Mouse (Mus musculus): ENCODE measurements at regions not wholly inside any gene's neighbourhood (a gene's known extent, or its start where the extent isn't known, plus 50 kb on each side); places are given as distances from the start of the nearest gene placed in this dataset.

- ATAC-seq (no peak), DNase-seq (no peak)
- H3K4me2 ChIP-seq (ENCODE audit: low read depth, low read length) = no peak overlapping the region
- no peak overlapping the region for H3K4me3 ChIP-seq (ENCODE audit: low read depth, low read length)
- no peaks in the 10 kb centered on the region for H3K4me1 ChIP-seq (ENCODE audit: insufficient read depth)
- no peak overlapping the region for H3K27ac ChIP-seq (ENCODE audit: low read depth)
- H3K9ac ChIP-seq (replicated peaks) = no peak overlapping the region
- 42% methylated on average over 2 of the region's 2 CpGs for WGBS (ENCODE audit: insufficient replicate concordance)
- H3K9me3 ChIP-seq (ENCODE audit: low read length) = no peaks in the 10 kb centered on the region
- no peaks in the 10 kb centered on the region for H3K36me3 ChIP-seq (replicated peaks; ENCODE audit: insufficient read depth, low read length)
- no peak for TF ChIP-seq CTCF (IDR thresholded peaks at IDR 0.05; ENCODE audit: low read depth)
- H3K27me3 ChIP-seq (ENCODE audit: insufficient read depth, low read length) = no peaks in the 10 kb centered on the region
Measured at GRCm38 (mm10) chr10:17184418-17184817, 538.6 kb upstream of the Cited2 start.

GRCm38 (mm10) chr10:17196205-17196604 is 526.8 kb upstream of the Cited2 start:
- no peak for ATAC-seq
- TF ChIP-seq EP300 (IDR thresholded peaks at IDR 0.05; ENCODE audit: low read depth) = no peak
- no peak for TF ChIP-seq CTCF (IDR thresholded peaks at IDR 0.05; ENCODE audit: low read depth)
- Histone ChIP-seq H3K9me3 (ENCODE audit: low read length) (no peaks in the 10 kb centered on the region), H3K9ac (replicated peaks) (no peak overlapping the region), H3K4me1 (ENCODE audit: insufficient read depth) (0 out of 2 replicates have a peak, but pooled peaks cover 3% of the 10 kb centered on the region), H3K36me3 (replicated peaks; ENCODE audit: insufficient read depth, low read length) (no peaks in the 10 kb centered on the region), H3K27me3 (ENCODE audit: insufficient read depth, low read length) (no peaks in the 10 kb centered on the region), H3K4me3 (ENCODE audit: low read depth, low read length) (no peak overlapping the region), H3K4me2 (ENCODE audit: low read depth, low read length) (no peak overlapping the region), H3K27ac (ENCODE audit: low read depth) (no peak overlapping the region)
- 68% methylated on average over 12 of the region's 12 CpGs for WGBS (ENCODE audit: insufficient replicate concordance)
- no peak for DNase-seq

DNA sequence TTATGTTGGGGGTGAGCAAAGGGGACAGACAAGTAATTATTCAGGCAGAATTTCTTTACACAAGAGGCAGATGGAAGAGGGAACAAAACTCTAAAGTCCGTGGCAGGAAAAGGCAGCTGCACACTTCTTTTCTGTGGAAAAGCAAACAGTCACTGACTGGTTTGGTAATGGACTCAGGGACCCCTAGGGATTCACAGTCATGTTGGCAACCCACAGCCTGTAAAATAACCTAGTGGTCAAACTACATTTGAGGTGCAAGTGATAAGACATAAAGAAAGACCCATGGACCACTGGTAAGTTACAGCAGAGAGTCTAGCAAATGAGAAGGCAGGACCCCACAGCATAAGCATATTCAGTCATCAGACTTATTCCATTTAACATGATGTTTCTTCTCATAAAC is 526.4 kb upstream of the Cited2 start:
- TF ChIP-seq CTCF (IDR thresholded peaks at IDR 0.05; ENCODE audit: low read depth) (no peak), EP300 (IDR thresholded peaks at IDR 0.05; ENCODE audit: low read depth) (no peak)
- H3K4me2 ChIP-seq (ENCODE audit: low read depth, low read length) = no peak overlapping the region
- 41% methylated on average over 1 of the region's 1 CpGs for WGBS (ENCODE audit: insufficient replicate concordance)

DNA sequence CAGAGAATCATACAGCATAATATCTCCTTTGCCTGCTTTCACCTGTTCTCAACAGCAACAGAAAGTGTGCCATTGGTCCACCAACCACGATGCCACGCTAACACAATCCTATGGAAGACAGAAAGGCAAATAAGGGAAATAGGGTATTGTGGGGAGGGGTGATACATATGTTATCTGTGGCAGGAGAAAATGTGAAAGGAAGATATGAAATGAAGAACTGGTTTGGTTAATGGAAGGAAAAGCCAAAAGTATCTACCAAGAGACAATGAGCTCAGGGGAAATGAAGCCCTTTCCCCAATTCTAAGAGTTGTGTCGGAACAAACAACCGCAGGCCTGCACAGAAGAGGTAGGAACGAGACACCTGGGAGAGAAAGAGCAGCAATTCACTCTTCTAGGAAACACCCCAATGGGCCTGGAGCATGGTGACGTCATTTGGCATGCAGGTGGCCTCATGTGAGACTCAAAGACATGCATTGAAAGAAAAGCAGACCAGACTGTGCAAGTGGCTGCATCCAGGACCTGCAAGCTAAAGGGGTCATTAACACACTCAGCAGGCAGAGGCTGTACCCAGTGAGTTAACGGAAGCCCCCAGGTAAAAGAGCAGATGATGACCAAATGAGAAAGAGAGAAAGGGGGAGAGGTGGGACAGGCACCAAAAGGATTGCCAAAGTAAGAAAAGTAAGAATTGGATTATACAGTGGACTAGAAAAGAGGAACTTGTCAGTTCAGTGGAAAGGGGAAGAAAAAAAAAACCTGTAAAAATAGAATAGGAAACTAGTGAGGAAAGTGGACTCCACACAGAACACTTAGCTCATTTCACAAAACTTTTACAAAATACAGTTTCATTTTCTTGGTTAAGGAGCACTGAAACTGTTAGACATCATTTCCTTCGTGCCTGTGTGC is 522.2 kb upstream of the Cited2 start:
- no peak overlapping the region for H3K4me3 ChIP-seq (ENCODE audit: low read depth, low read length)
- H3K9ac ChIP-seq (replicated peaks) = no peak overlapping the region
- peaks cover 3% of the 10 kb centered on the region; the same call in 1 of the 2 replicates for H3K4me1 ChIP-seq (ENCODE audit: insufficient read depth)
- no peaks in the 10 kb centered on the region for H3K27me3 ChIP-seq (ENCODE audit: insufficient read depth, low read length)
- DNase-seq (peak; percentile 26), ATAC-seq (no peak)
- no peak for TF ChIP-seq CTCF (IDR thresholded peaks at IDR 0.05; ENCODE audit: low read depth)
- TF ChIP-seq EP300 (IDR thresholded peaks at IDR 0.05; ENCODE audit: low read depth) = no peak
- H3K27ac ChIP-seq (ENCODE audit: low read depth) = peak overlapping the region; percentile 75
- 59% methylated on average over 8 of the region's 8 CpGs for WGBS (ENCODE audit: insufficient replicate concordance)
- H3K9me3 ChIP-seq (ENCODE audit: low read length) = no peaks in the 10 kb centered on the region
- H3K4me2 ChIP-seq (ENCODE audit: low read depth, low read length) = peak overlapping the region; percentile 45
- H3K36me3 ChIP-seq (replicated peaks; ENCODE audit: insufficient read depth, low read length) = no peaks in the 10 kb centered on the region

More for the DNA sequence above, 526.4 kb upstream of the Cited2 start:
- H3K4me1 ChIP-seq (ENCODE audit: insufficient read depth) = 0 out of 2 replicates have a peak, but pooled peaks cover 3% of the 10 kb centered on the region
- H3K27me3 ChIP-seq (ENCODE audit: insufficient read depth, low read length) = no peaks in the 10 kb centered on the region
- no peak overlapping the region for H3K4me3 ChIP-seq (ENCODE audit: low read depth, low read length)
- no peak overlapping the region for H3K27ac ChIP-seq (ENCODE audit: low read depth)
- H3K36me3 ChIP-seq (replicated peaks; ENCODE audit: insufficient read depth, low read length) = no peaks in the 10 kb centered on the region
- no peaks in the 10 kb centered on the region for H3K9me3 ChIP-seq (ENCODE audit: low read length)
- DNase-seq = no peak
- ATAC-seq = no peak
- no peak overlapping the region for H3K9ac ChIP-seq (replicated peaks)

GRCm38 (mm10) chr10:17201427-17201745 is 521.6 kb upstream of the Cited2 start:
- no peaks in the 10 kb centered on the region for H3K27me3 ChIP-seq (ENCODE audit: insufficient read depth, low read length)
- TF ChIP-seq EP300 (IDR thresholded peaks at IDR 0.05; ENCODE audit: low read depth) = no peak
- TF ChIP-seq CTCF (IDR thresholded peaks at IDR 0.05; ENCODE audit: low read depth) = no peak
- ATAC-seq (no peak), DNase-seq (no peak)
- WGBS (ENCODE audit: insufficient replicate concordance) = 60% methylated on average over 1 of the region's 1 CpGs
- H3K9me3 ChIP-seq (ENCODE audit: low read length) = no peaks in the 10 kb centered on the region
- no peak overlapping the region for H3K4me3 ChIP-seq (ENCODE audit: low read depth, low read length)
- peak overlapping the region; percentile 75 for H3K27ac ChIP-seq (ENCODE audit: low read depth)
- peak overlapping the region; percentile 45 for H3K4me2 ChIP-seq (ENCODE audit: low read depth, low read length)
- H3K9ac ChIP-seq (replicated peaks) = no peak overlapping the region
- no peaks in the 10 kb centered on the region for H3K36me3 ChIP-seq (replicated peaks; ENCODE audit: insufficient read depth, low read length)
- peaks cover 3% of the 10 kb centered on the region; the same call in 1 of the 2 replicates for H3K4me1 ChIP-seq (ENCODE audit: insufficient read depth)

DNA sequence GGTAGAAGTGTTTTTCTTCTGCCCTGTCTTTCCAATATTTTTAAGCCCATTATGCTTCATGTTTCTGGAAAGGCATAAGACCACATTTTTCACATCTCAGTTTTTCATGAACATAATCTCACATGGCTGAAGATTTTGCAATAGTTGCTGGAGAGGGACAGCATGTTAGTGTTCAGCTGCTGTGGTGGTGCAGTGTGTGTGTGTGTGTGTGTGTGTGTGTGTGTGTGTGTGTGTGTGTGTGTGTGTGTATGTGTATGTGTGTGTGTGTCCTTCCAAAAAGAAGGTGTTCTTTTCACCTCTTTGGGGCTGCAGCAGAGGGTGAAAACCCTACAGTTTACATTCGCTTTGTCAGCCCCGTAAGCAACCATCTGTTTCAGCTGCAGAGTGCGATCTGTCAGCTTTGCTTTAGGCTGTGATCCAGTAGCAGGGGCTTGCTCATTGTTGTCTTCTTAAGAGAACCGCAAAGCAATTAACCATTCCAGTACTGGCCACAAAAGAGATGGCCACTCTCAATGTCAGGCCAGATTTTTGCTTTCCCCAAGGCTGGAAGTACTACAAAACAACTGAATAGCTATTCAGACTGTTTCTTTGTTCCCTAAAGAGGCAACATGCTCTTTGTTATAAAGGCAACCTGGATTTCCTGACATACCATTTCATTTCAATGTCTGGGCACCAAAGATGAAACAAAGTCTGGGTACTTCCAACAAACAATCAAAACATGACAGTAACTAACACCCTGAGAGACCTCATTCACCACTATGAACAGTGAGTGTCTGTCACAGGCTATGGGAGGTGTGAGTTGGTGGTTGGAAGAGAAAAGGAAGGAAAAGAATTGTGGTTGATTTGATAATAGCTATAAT is 520.2 kb upstream of the Cited2 start:
- no peak overlapping the region for H3K27ac ChIP-seq (ENCODE audit: low read depth)
- H3K4me3 ChIP-seq (ENCODE audit: low read depth, low read length) = no peak overlapping the region

More for the DNA sequence above, 520.2 kb upstream of the Cited2 start:
- Histone ChIP-seq H3K27me3 (ENCODE audit: insufficient read depth, low read length) (no peaks in the 10 kb centered on the region), H3K9me3 (ENCODE audit: low read length) (no peaks in the 10 kb centered on the region), H3K4me1 (ENCODE audit: insufficient read depth) (peaks cover 3% of the 10 kb centered on the region; the same call in 1 of the 2 replicates), H3K9ac (replicated peaks) (no peak overlapping the region), H3K4me2 (ENCODE audit: low read depth, low read length) (no peak overlapping the region), H3K36me3 (replicated peaks; ENCODE audit: insufficient read depth, low read length) (no peaks in the 10 kb centered on the region)
- ATAC-seq (no peak), DNase-seq (no peak)
- no peak for TF ChIP-seq EP300 (IDR thresholded peaks at IDR 0.05; ENCODE audit: low read depth)
- no peak for TF ChIP-seq CTCF (IDR thresholded peaks at IDR 0.05; ENCODE audit: low read depth)
- WGBS (ENCODE audit: insufficient replicate concordance) = 61% methylated on average over 4 of the region's 4 CpGs

All from liver, postnatal 0 days (tissue).